Mouse (Mus musculus): ENCODE measurements around the gene Nostrin.

Nostrin gene

DNA sequence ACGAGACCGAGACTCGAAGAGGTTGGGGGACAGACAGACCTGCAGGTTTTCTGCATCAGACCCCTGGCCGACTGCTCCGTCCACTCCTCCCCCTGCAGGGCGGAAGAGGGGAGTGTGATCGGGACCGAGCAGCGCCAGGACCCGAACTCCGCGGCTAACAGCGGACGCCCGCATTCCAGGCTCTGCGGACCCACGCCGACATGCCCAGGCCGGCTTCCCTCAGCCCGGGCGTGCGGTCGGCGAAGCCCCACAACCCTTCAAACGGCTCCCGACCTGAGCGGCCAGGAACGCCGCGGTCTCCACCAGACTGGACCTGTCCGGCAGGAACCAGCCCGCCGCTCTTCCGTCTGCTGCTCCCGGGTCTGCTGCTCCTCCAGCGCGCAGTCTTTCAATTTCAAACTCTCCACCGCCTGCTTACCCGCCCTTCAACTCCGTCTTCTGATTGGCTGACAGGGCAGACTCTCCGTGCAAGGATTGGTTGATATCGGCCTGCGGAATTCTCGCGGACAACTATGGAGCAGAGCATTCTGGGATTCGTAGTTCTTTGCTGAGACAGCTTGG is 70.3 kb downstream of the Nostrin start, which contains the start of gene Spc25:
Gene Spc25, minus strand, starts transcription at position 404 of the 561 bp plus-strand sequence.
- DNase-seq = peak; percentile 82

DNA sequence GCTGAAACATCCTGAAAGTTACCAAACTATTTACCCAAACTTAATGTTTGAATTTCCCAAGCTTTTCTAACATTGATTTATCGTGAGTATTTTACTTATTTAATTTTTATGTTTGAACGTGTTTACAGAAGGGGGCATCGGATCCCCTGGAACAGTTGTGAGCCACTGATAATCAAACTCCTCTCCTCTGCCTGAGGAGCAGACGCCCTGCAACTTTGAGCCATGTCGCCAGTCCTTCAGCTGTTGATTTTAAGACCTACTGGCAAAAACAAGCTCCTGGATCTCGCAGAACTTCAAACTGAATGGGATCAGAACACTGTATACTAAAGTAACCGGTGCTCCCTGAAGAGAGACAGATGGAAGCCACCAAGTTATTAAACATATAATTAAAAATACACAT is 70.9 kb downstream of the Nostrin start:
- DNase-seq = no peak

DNA sequence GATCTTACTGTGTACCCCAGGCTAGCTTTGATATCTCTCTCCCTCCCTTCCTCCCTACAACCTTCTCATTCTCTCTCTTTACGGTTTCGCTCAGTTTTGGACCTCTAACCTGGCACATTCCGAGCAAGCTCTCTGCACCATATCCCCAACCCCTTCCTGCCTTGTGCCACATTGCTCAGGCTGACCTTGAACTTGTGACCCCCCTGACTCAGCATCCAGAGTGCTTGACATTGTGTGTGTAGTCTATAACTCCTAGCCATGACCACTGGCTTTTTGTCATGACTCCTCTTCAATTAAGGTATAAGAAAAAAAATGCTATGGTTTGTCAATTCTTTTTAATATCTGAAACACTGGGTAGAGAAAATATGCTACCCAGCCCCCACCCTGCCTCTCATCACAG is 74.1 kb downstream of the Nostrin start:
- DNase-seq = no peak

DNA sequence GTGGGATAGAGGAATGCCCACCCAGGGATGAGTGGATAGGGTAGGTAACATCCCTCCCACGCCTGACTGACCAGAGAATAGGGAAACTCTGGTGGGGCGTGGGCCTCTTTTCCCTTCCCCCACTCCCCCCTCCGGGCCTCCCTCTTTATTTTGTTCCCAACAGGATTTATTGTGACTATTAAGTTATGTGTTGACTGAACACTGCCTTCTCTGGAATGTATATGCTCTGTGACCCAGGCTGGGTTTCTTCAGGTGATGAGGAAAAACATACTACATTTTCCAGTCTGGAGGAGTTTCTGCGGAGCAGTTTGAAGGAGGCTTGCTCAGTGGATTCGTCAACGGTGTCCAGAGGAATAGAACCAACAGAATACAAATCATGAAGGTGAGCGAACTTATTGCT is 75.2 kb downstream of the Nostrin start, which contains the start of gene G6pc2:
Gene G6pc2, plus strand, starts transcription at position 301 of the 400 bp plus-strand sequence.
- no peak for DNase-seq

DNA sequence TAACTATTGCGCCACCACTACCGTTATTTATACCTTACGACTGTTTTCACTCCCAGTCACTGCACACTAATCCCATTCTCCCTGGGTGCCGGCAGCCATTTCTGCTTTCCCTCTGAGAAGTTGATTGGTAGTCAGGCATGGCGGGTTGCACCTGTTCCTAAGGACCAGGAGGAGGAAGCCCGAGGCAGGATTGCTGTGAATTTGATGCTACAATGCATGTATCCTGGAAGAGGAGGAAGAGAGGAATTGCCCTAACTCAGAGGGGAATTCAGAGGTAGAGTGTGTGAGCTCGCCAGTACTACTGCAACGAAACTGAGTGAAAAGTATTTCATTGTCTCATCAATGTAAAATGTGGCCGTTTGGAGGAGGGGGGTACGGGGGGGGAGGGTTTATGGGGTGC is 77.1 kb downstream of the Nostrin start:
- DNase-seq = no peak

DNA sequence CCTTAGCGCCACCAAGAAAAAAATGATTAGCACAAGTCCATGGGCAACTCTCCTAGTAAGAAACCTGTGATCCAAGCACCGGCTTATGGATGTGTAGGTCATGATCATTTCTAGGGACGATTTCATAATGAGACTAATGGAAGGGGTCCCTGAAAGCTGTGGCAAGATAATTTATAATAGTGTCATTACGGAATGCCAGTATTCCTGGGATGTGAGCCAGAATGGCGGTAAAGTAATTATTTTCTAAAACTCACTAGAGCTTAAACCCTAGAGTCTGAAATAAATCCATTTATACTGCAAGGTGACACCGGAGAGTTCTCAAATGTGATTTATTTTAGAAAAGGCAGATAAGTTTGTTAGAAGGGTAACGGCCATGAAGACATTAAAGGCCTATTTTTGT is 79.6 kb downstream of the Nostrin start:
- DNase-seq = no peak

DNA sequence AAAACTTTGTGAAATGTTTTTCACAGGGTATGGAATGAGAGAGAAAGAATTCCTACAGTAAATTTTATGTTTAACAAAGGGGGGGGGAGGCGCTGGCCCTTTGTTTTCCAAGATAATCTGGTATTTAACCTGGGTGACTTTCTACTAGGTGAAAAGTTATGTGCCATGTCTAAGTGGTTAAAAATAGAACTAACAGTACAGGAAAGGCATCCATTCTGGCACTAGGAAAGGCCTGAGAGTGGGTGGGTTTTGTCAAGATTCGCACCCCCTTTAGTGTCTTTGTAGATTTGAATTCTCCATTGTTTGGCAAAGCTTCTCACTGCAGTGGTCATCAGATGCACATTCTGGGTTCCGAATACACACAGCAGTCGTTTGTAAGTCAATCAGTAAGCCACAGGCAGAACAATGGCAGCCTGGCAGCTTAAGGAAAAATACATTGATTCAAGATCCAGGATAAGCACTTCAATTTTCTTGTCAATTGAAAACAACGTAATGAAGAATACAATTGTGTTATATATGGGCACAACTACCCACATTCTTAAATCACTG is 86.3 kb downstream of the Nostrin start:
- no peak for DNase-seq

DNA sequence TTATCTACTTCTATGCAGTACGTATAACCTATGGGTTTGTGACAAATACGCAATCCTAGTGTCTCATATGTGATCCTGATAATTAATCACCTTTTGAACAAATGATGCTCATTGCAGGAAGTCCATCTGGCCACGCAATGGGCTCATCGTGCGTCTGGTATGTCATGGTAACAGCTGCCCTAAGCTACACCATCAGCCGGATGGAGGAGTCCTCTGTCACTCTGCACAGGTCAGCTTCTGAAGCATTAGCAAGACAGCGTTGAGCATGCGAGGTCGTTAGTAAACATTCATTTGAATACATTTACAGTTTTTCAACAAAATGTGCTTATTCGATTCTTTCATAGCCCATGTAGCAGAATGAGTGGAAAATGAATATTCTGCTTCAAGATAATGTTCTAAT is 87.2 kb downstream of the Nostrin start:
- no peak for DNase-seq

DNA sequence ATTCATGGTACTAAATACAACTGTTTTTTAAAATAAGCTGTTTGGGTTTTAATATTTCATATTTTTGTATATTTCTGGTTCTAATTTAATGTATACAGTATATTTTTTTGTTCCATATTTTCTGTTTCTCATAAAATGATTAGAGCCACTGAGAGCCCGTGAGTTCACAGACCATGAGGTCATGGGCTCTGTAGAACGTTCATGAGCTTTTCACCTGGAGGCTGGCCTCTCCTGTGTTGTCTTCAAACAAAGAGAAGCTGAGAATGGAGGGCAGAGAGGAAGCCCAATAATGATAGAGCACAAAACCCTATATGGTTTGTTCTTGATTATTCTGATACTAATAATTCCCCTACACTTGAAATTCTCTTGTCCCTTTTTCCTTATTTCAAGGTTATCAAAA is 89.1 kb downstream of the Nostrin start:
- no peak for DNase-seq

DNA sequence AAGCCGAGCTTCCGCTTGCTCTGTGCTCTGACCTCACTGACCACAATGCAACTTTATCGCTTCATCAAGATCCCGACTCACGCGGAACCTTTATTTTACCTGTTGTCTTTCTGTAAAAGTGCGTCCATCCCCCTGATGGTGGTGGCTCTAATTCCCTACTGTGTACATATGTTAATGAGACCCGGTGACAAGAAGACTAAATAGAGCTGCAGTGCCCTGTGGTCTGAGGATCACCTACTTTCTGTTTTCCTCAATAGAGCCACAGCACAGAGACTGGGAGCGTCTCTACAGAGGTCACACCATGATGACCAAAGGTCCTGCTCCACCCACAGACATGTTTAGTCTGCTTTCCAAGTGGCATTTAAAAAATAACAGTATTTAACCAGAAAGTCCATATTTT is 91.3 kb downstream of the Nostrin start:
- DNase-seq = no peak

DNA sequence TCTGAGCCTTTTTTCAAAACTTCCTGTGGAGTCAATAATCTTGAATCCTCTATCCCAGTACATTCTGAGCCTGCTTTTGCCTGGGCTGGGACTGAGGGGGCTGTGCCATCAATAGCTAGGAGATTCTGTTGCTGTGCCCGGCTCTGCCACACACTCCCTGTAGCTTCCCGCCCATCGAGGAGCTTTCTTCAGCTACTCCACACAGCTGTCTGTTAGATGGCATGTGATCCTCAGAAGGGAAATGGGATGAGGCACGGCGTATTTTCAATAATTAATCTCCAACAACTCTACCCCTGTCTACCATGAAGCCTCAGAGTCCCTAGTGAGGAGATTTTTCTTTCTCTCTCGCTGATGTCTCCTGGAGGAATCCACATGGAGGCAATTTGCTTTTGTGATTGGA is 93.0 kb downstream of the Nostrin start:
- no peak for DNase-seq

DNA sequence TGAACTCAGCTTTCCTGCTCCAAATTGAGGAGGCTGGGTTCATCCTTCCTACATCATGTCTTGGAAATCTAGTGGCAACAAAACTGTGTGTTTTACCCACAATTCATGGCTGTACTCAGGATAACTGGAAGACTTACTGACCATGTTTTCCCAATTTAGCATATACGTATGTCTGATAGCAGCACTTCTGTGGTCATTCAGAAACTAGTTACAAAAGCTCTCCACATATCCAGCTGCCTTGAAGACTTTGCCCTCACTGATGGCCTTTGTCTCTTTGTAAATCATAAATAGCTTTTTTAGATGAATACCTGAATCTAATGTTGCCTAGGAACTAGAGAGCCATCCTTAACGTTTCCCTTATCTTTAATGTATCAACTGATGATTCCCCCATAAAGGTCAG is 94.5 kb downstream of the Nostrin start:
- DNase-seq = no peak

DNA sequence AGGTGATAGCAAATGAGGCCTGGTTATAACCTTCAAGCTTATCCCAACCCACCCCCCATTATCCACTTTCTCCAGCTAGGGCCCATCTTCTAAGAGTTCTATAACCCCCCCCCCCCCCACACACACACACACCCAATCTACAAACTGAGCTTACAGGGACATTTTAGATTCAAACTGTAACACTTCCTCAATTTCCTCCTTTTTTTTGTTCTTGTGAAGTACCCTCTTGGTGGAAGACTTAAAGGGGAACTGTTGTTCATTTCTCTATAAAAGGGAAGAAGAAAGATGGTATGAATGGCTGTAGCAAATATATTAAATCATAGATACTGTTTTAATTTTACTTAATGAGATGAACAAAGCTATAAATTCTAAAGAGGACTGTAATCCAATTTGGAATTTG is 96.5 kb downstream of the Nostrin start:
- DNase-seq = no peak

DNA sequence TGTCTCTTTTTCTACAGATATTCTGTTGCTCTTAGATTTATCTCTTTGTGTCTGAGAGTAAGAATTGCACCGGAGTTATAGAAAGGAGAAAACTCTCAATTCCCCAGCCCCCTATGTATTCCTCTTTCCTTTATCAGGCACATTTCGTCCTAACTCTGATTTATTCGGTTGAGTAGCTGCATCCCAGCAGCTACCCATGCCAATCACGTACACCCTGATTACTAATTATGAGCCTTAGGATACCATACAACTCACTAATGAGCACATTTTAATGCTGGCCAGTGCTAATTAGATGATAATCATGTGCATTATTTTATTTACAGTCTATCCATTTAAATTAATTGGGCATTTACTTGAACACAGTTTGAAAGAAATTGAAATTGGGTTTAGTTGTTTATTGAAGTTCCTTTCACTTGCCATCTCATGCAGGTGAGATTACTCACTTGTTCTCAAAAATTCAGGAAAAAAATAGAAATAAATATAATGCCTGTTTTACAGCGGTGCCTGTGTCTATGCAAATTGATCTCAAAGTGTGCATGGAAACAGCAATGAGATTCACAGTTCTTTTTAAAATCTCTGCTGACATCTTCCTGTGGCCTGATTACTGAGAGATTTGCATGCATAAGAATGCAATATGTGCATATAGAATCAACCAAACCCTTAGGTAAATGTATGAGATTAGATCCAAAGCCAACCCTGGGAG is 99.5 kb downstream of the Nostrin start:
- DNase-seq = no peak

Measured in cerebellum, adult 11 months (tissue).